Mouse (Mus musculus): ENCODE measurements at regions not wholly inside any gene's neighbourhood (a gene's known extent, or its start where the extent isn't known, plus 50 kb on each side); places are given as distances from the start of the nearest gene placed in this dataset.

DNA sequence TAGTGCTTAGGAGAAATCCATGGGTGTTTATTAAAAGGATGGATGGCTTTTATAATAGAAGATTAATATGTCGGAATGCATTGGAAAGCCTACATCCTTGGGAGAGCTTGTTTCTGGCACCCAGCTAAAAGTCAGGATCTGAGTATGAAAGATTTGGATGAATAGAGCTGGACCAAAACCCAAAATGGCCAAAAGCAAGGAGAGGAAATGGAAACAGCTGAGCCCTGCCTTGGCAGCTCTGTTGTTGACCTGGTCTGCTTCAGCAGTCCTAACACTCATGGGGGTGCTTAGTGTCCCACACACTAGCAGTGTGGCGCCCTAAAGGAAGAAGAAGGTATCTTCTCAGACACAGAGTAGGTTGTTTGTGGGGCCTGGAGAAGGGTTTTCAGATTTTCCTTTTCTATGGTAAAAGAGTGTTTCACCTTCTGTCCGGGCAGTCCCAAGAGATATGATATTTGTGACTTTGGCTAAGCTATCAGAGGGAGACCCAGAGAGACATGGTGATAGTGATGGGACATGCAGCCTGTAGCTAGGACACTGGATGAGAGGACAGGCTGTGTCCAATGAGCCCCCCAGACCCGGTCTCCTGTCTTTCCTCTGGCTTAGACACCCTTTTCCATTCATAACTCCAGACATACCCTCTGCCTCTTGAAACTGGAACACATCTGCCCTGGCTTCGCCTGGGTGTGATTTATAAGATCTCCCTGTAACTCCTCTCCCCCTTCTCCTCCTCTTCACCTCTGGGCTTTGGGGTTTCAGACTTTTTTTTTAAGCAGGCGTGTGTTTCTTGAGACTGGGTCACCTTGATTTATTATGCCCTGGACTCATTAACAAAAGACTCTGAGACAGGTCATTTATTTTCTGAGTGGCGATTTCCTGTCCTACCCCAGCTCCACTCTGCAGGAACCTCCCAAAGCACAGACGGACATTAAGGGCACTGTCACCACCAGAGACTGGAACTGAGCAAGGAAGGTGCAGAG lies 70.9 kb upstream of the Boc start:
- H3K4me2 ChIP-seq, result no peak overlapping the region
- H3K27me3 ChIP-seq, result no peaks in the 10 kb centered on the region
- ATAC-seq (ENCODE audit: insufficient read depth), result no peak
- no peak overlapping the region for H3K4me3 ChIP-seq (replicated peaks)
- no peak overlapping the region for H3K27ac ChIP-seq (replicated peaks)
- no peaks in the 10 kb centered on the region for H3K9me3 ChIP-seq (replicated peaks)
- no peaks in the 10 kb centered on the region for H3K36me3 ChIP-seq (replicated peaks)
- 37% methylated on average over 8 of the region's 8 CpGs for WGBS (ENCODE audit: insufficient replicate concordance)
- H3K9ac ChIP-seq, result no peak overlapping the region
- no peaks in the 10 kb centered on the region for H3K4me1 ChIP-seq (replicated peaks)

DNA sequence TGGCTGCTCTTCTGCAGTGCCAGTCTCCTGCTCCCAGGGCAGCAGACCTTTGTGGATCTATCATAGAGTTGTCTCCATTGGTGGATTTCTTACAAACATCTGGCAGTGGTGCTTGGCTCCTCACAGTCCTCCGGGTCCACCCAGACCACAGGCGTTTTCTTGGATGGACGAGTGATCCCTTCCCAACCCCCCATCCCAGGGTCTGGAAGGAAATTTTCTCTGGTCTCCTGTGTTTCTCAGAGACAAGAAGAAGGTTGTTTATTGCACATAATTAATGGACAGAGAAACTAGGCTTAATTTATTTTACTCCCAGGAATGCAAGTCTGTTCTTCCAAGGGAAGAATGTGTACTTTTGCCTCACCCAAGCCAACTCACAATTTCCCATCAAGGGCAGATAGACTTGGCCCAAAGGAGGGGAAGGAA lies 67.2 kb upstream of the Boc start:
- no peak overlapping the region for H3K4me3 ChIP-seq (replicated peaks)
- no peaks in the 10 kb centered on the region for H3K4me1 ChIP-seq (replicated peaks)
- ATAC-seq (ENCODE audit: insufficient read depth), result no peak
- no peaks in the 10 kb centered on the region for H3K27me3 ChIP-seq
- no peaks in the 10 kb centered on the region for H3K9me3 ChIP-seq (replicated peaks)
- H3K27ac ChIP-seq (replicated peaks), result no peak overlapping the region
- H3K36me3 ChIP-seq (replicated peaks), result no peaks in the 10 kb centered on the region
- no peak overlapping the region for H3K9ac ChIP-seq
- WGBS (ENCODE audit: insufficient replicate concordance), result 54% methylated on average over 3 of the region's 3 CpGs
- no peak overlapping the region for H3K4me2 ChIP-seq

DNA sequence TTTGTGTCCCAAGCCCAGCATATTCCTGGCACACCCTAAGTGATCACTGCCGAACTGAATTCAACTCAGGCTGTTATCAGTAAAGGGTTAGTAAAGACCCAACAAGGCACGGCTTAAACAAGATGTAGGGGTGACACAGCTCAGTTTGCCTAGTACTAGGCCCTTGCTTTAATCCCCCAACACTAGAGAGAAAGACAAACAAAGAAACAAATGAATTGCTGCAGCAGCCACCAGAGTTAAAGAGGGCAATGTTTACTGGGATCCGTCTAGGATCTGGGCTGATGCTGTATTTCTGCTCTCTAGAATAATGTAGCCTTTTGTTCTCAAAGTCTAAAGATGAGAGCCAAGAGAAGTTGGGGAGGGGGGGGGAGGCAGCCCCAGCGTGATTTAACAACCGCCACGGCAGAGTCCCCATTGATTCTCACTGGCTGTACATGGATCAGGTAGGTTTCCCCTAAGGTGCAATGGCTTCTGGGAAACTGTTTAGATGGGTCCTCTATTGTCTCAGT lies 66.5 kb upstream of the Boc start:
- H3K4me3 ChIP-seq (replicated peaks), result no peak overlapping the region
- no peak overlapping the region for H3K4me2 ChIP-seq
- H3K9ac ChIP-seq, result no peak overlapping the region
- no peaks in the 10 kb centered on the region for H3K9me3 ChIP-seq (replicated peaks)
- no peaks in the 10 kb centered on the region for H3K4me1 ChIP-seq (replicated peaks)
- H3K27ac ChIP-seq (replicated peaks), result no peak overlapping the region
- 61% methylated on average over 6 of the region's 6 CpGs for WGBS (ENCODE audit: insufficient replicate concordance)
- ATAC-seq (ENCODE audit: insufficient read depth), result no peak
- no peaks in the 10 kb centered on the region for H3K36me3 ChIP-seq (replicated peaks)
- no peaks in the 10 kb centered on the region for H3K27me3 ChIP-seq

DNA sequence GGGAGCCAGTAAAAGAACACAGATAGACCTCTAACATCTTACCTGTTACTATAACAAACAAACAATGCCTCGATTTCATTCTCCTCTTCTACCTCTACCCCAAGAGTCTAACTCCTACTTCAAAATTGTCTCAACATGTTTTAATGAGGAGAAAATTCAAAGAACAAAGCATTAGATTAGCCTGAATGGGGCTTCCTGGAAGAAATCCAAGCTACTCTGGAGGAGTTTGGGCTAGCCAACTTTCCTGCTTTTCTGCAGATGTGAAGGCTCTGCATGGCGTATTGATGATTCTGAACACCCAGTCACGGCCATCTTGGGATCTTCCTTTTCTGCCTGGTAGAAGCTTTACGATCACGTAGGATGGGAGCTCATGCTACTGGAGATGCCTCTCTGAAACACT lies 62.9 kb upstream of the Boc start:
- Histone ChIP-seq H3K4me1 (replicated peaks) (no peaks in the 10 kb centered on the region), H3K27me3 (no peaks in the 10 kb centered on the region), H3K9me3 (replicated peaks) (no peaks in the 10 kb centered on the region), H3K9ac (no peak overlapping the region), H3K4me3 (replicated peaks) (no peak overlapping the region), H3K4me2 (no peak overlapping the region), H3K27ac (replicated peaks) (no peak overlapping the region), H3K36me3 (replicated peaks) (no peaks in the 10 kb centered on the region)
- WGBS (ENCODE audit: insufficient replicate concordance), result 63% methylated on average over 5 of the region's 5 CpGs
- ATAC-seq (ENCODE audit: insufficient read depth), result no peak

DNA sequence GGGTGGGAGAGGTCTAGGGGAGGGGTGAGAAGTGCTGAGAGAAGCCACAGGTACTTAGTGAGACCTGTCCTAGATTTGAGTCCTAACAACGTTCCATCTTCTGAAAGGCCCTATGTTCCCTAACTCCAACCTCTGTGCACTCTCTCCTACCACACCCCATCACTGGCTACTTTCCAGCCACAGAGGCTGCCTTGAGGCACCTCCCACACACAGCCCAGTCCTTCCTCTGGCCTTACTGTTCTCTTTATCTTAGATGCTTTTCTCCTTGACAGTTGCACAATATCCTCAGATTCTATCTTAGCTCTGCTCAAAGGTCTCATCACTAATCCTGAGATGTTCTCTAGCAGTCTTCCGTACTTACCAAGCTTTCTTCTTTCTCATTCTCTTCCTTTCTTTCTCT lies 61.8 kb upstream of the Boc start:
- Histone ChIP-seq H3K27ac (replicated peaks) (no peak overlapping the region), H3K27me3 (no peaks in the 10 kb centered on the region), H3K4me1 (replicated peaks) (no peaks in the 10 kb centered on the region), H3K36me3 (replicated peaks) (no peaks in the 10 kb centered on the region), H3K4me3 (replicated peaks) (no peak overlapping the region), H3K9ac (no peak overlapping the region), H3K9me3 (replicated peaks) (no peaks in the 10 kb centered on the region), H3K4me2 (no peak overlapping the region)
- 63% methylated on average over 2 of the region's 2 CpGs for WGBS (ENCODE audit: insufficient replicate concordance)
- ATAC-seq (ENCODE audit: insufficient read depth), result no peak

DNA sequence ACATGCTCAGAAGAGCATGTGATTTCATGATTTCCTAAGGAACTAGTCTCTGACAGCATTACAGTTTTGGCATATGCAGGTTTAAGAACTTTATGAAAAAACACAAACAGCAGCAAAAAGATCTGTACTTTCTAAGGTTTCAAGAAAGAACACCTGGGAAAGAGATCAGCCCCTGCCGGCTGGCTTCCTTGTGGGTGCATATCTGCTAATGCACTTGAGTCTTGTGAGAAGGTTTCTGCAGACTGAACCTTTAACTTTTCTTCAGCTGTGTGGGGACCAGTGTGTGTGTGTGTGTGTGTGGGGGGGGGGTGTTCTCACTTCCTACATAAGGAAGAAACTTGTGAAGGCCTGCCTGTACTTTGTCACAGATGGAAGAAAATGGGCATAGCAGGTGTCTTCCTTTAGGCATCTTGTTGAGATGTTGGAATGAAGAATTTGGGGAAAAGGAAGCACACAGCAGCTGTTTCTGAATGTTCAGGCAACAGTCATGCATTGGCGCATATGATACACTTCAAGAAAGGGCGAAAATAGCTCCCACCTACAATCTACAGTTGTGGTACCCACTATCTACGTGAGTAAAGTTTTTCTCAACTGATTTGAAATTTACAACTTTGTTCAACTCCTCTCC lies 60.9 kb upstream of the Boc start:
- no peaks in the 10 kb centered on the region for H3K27me3 ChIP-seq
- no peaks in the 10 kb centered on the region for H3K4me1 ChIP-seq (replicated peaks)

DNA sequence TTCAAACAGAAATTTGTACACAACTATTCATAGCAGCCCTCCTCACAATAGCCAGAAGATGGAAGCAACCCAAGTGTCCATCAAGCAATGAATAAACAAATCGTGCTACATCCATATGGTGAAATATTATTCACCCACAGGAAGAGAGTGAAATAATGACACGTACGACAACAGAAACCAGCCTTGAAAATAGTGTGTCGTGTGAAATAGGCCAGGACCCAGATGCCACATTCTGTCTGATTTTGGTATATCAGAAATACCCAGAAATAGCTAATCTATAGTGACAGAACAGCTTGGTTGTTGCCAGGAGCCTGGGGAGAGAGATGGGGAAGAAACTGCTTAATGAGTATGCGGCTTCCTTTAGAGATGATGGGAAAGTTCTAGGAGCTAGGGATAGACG lies 58.3 kb upstream of the Boc start:
- H3K4me3 ChIP-seq (replicated peaks), result no peak overlapping the region
- no peaks in the 10 kb centered on the region for H3K36me3 ChIP-seq (replicated peaks)
- no peak overlapping the region for H3K27ac ChIP-seq (replicated peaks)
- no peaks in the 10 kb centered on the region for H3K4me1 ChIP-seq (replicated peaks)
- H3K9me3 ChIP-seq (replicated peaks), result no peaks in the 10 kb centered on the region
- H3K4me2 ChIP-seq, result no peak overlapping the region
- H3K9ac ChIP-seq, result no peak overlapping the region
- no peaks in the 10 kb centered on the region for H3K27me3 ChIP-seq
- no peak for ATAC-seq (ENCODE audit: insufficient read depth)
- 64% methylated on average over 6 of the region's 6 CpGs for WGBS (ENCODE audit: insufficient replicate concordance)

More for the DNA sequence above, 60.9 kb upstream of the Boc start:
- Histone ChIP-seq H3K4me3 (replicated peaks) (no peak overlapping the region), H3K36me3 (replicated peaks) (no peaks in the 10 kb centered on the region), H3K9me3 (replicated peaks) (no peaks in the 10 kb centered on the region), H3K9ac (no peak overlapping the region), H3K4me2 (no peak overlapping the region), H3K27ac (replicated peaks) (no peak overlapping the region)
- 64% methylated on average over 4 of the region's 4 CpGs for WGBS (ENCODE audit: insufficient replicate concordance)
- no peak for ATAC-seq (ENCODE audit: insufficient read depth)

DNA sequence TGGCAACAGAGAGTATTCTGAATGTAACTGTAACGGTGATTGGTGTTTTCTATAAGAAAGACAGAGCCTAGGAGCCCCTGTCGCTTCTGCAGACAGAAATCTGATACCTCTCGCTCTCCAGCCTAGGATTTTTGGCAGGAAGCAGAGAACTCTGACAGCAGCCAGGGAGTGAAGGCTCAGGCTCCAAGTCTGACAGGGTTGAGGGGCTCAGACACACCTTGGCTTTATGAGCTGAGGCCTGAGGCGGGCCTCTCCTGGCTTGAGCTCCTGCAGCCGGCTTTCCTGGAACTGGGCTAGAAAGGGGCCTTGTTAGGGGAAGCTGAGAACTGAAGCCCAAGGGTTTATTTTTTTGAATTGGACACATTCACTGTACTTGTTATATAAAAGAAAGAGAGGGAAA lies 57.7 kb upstream of the Boc start:
- no peak overlapping the region for H3K4me3 ChIP-seq (replicated peaks)
- 49% methylated on average over 5 of the region's 5 CpGs for WGBS (ENCODE audit: insufficient replicate concordance)
- H3K36me3 ChIP-seq (replicated peaks), result no peaks in the 10 kb centered on the region

DNA sequence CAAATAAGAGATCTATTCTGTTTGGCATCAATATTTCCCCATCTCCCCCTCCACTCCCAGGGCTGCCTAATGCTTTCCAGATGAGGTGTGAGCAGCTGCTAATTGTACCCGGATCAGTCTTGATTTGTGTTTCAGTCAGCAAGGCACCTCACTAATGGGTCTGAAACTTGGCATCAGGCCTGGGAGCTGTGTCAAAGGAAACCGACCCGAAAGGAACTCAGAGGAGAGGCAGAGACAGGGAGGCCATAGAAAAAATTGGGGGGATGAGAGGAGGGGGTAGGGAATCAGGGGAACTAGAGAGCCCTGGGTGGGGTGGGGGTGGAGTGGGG lies 57.1 kb upstream of the Boc start:
- Histone ChIP-seq H3K4me2 (no peak overlapping the region), H3K27me3 (no peaks in the 10 kb centered on the region), H3K9me3 (replicated peaks) (no peaks in the 10 kb centered on the region), H3K9ac (no peak overlapping the region), H3K4me3 (replicated peaks) (no peak overlapping the region), H3K36me3 (replicated peaks) (no peaks in the 10 kb centered on the region), H3K4me1 (replicated peaks) (no peaks in the 10 kb centered on the region), H3K27ac (replicated peaks) (no peak overlapping the region)
- 52% methylated on average over 3 of the region's 3 CpGs for WGBS (ENCODE audit: insufficient replicate concordance)
- ATAC-seq (ENCODE audit: insufficient read depth), result no peak

More for the DNA sequence above, 57.7 kb upstream of the Boc start:
- Histone ChIP-seq H3K4me1 (replicated peaks) (no peaks in the 10 kb centered on the region), H3K27ac (replicated peaks) (no peak overlapping the region), H3K9ac (no peak overlapping the region), H3K9me3 (replicated peaks) (no peaks in the 10 kb centered on the region), H3K4me2 (no peak overlapping the region), H3K27me3 (no peaks in the 10 kb centered on the region)
- ATAC-seq (ENCODE audit: insufficient read depth), result no peak

DNA sequence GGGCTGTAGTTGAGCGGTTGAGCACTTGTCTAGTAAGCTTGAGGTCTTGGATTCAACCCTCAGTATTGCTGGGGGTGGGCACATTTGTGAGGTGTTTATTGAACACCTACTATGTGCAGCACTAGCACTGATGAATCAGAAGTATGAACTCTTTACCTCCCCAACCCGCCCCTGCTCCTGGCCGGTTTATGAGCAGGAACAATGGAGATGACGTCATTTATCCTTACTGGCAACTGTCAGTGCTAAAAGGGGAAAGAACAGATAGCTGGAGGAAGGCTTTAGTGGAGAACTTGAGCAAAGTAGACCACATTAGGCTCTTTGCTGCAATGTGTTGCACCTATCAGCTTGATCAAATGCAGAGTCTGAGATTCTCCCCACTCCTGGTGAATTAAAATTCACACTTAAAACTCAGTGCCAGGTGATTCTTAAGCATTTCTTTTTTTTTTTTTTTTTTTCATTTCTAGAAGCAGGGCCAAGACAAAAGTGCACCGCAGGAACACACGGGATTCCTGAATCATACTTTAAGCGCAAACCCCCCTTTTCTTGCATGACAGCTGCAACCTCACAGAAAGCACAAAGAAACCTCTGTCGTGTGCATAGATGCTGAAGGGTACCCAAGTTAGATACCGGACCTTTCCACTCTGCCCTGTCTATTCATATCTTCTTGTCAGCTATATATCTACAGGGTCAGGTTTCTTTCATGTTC lies 56.6 kb upstream of the Boc start:
- H3K9ac ChIP-seq, result no peak overlapping the region
- no peaks in the 10 kb centered on the region for H3K4me1 ChIP-seq (replicated peaks)

DNA sequence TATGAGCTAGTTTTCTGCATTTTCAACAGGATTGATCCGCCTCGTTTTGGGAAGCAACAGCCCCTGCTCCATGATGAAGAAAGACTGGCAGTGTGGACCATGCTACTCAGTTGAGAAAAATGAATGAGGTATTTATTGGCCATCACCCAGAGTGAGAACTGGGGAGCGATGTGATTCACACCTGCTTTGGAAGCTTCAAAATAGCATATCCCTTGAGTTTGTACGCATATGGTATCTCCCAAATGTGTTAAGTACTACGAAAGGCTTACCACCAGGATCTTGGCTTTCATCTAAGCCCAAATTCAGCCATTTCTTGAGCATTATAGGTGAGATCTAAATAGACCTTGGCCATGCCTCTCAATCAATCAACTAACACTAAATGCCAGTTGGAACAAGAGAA lies 55.5 kb upstream of the Boc start:
- H3K27ac ChIP-seq (replicated peaks), result no peak overlapping the region
- H3K9me3 ChIP-seq (replicated peaks), result no peaks in the 10 kb centered on the region
- no peak overlapping the region for H3K4me2 ChIP-seq
- no peaks in the 10 kb centered on the region for H3K27me3 ChIP-seq
- WGBS (ENCODE audit: insufficient replicate concordance), result 69% methylated on average over 5 of the region's 5 CpGs
- no peak overlapping the region for H3K9ac ChIP-seq
- no peaks in the 10 kb centered on the region for H3K4me1 ChIP-seq (replicated peaks)
- no peaks in the 10 kb centered on the region for H3K36me3 ChIP-seq (replicated peaks)
- ATAC-seq (ENCODE audit: insufficient read depth), result no peak
- no peak overlapping the region for H3K4me3 ChIP-seq (replicated peaks)

More for the DNA sequence above, 56.6 kb upstream of the Boc start:
- ATAC-seq (ENCODE audit: insufficient read depth), result no peak
- Histone ChIP-seq H3K9me3 (replicated peaks) (no peaks in the 10 kb centered on the region), H3K36me3 (replicated peaks) (no peaks in the 10 kb centered on the region), H3K4me3 (replicated peaks) (no peak overlapping the region), H3K27me3 (no peaks in the 10 kb centered on the region), H3K27ac (replicated peaks) (no peak overlapping the region), H3K4me2 (no peak overlapping the region)
- 50% methylated on average over 9 of the region's 9 CpGs for WGBS (ENCODE audit: insufficient replicate concordance)
